Mouse (Mus musculus) MEL (cell line): Measurements from ENCODE around the gene Gm20075. TPM values are rescaled to one million over a fixed set of nuclear protein-coding genes. Genes with fewer than 3 reads are reported as not detected.

ENCODE experiments used
- DNase-seq: peaks from one replicate; pipeline ENCODE4 v3.0.0; 2011; ENCODE audit warnings: low read depth, low spot score
- H3K27ac ChIP-seq: 2 replicates; pipeline ENCODE4 v1.5.1; 2012; ENCODE audit warnings: low read depth, mild to moderate bottlenecking, control low read depth, low read length, moderate library complexity; ENCODE audit not compliant: control insufficient read depth
- H3K27me3 ChIP-seq, 2 experiments: fragments of 150-350 bp in 1 of 2; sonication (generic) in 1 of 2; 2 replicates each; pipeline ENCODE4 v1.6.1; 2012; ENCODE audit warnings: low read length in 2 of 2, mild to moderate bottlenecking in 2 of 2, improper control_type of control experiment in 1 of 2, moderate library complexity in 1 of 2; ENCODE audit not compliant: insufficient read depth in 2 of 2, control insufficient read depth in 1 of 2
- H3K36me3 ChIP-seq, 2 experiments: 2 replicates each; pipeline ENCODE4 v1.6.1; 2012 to 2014; ENCODE audit warnings: low read length in 2 of 2, improper control_type of control experiment in 1 of 2, inconsistent platforms in 1 of 2, mild to moderate bottlenecking in 1 of 2; ENCODE audit not compliant: insufficient read depth in 2 of 2, control insufficient read depth in 1 of 2
- H3K4me1 ChIP-seq, 2 experiments: fragments of 150-350 bp in 1 of 2; sonication (generic) in 1 of 2; 2 replicates each; pipeline ENCODE4 v1.6.1; 2012; ENCODE audit warnings: low read length in 2 of 2, improper control_type of control experiment in 1 of 2, mild to moderate bottlenecking in 1 of 2; ENCODE audit not compliant: insufficient read depth in 2 of 2, control insufficient read depth in 1 of 2
- H3K4me3 ChIP-seq, 2 experiments: fragments of 150-350 bp in 1 of 2; sonication (generic) in 1 of 2; 2 replicates each; pipeline ENCODE4 v1.5.1; 2012; ENCODE audit warnings: low read depth in 2 of 2, low read length in 2 of 2, mild to moderate bottlenecking in 2 of 2, moderate library complexity in 2 of 2, control low read depth in 1 of 2, improper control_type of control experiment in 1 of 2; ENCODE audit not compliant: control insufficient read depth in 1 of 2, insufficient read depth in 1 of 2
- H3K79me2 ChIP-seq: 2 replicates; pipeline ENCODE4 v1.6.1; 2012; ENCODE audit warnings: mild to moderate bottlenecking, low read length, moderate library complexity; ENCODE audit not compliant: control insufficient read depth, poor library complexity, insufficient read depth
- H3K9ac ChIP-seq: 2 replicates; pipeline ENCODE4 v1.6.1; 2012; ENCODE audit warnings: low read depth, mild to moderate bottlenecking, control low read depth, low read length, moderate library complexity; ENCODE audit not compliant: control insufficient read depth, poor library complexity, severe bottlenecking
- H3K9me3 ChIP-seq: fragments of 150-350 bp; sonication (generic); replicated peaks from 2 replicates; pipeline ENCODE4 v1.6.1; 2012; ENCODE audit warnings: mild to moderate bottlenecking, low read length, improper control_type of control experiment, moderate library complexity; ENCODE audit not compliant: insufficient read depth
- CHD1 ChIP-seq: IDR thresholded peaks from 2 replicates; pipeline ENCODE4 v1.6.1; 2012; ENCODE audit warnings: low read depth, mild to moderate bottlenecking, inconsistent platforms, low read length, improper control_type of control experiment
- CHD2 ChIP-seq: IDR thresholded peaks from 2 replicates; pipeline ENCODE4 v1.6.1; 2011; ENCODE audit warnings: low read length, improper control_type of control experiment
- CTCF ChIP-seq, 3 experiments: IDR thresholded peaks in 2 of 3; conservative IDR thresholded peaks in 1 of 3; 2 replicates each; pipeline ENCODE4 v1.5.1; 2011 to 2012; ENCODE audit warnings: low read length in 3 of 3, low read depth in 2 of 3, mild to moderate bottlenecking in 2 of 3, improper control_type of control experiment in 1 of 3, inconsistent platforms in 1 of 3, mixed read lengths in 1 of 3, moderate library complexity in 1 of 3; ENCODE audit not compliant: control insufficient read depth in 1 of 3, insufficient read depth in 1 of 3, poor library complexity in 1 of 3, severe bottlenecking in 1 of 3
- ELF1 ChIP-seq: IDR thresholded peaks from 2 replicates; pipeline ENCODE4 v1.6.1; 2014; ENCODE audit warnings: low read depth, mild to moderate bottlenecking, inconsistent platforms, low read length, improper control_type of control experiment, moderate library complexity
- EP300 ChIP-seq, 2 experiments: IDR thresholded peaks; 2 replicates each; pipeline ENCODE4 v1.6.1; 2011; ENCODE audit warnings: improper control_type of control experiment in 2 of 2, low read length in 2 of 2, low read depth in 1 of 2, mild to moderate bottlenecking in 1 of 2
- GATA1 ChIP-seq: IDR thresholded peaks from 2 replicates; pipeline ENCODE4 v1.6.1; 2011; ENCODE audit warnings: low read depth, low read length, improper control_type of control experiment
- JUND ChIP-seq: IDR thresholded peaks from 2 replicates; pipeline ENCODE4 v1.6.1; 2011; ENCODE audit warnings: low read depth, mild to moderate bottlenecking, improper control_type of control experiment, low read length
- MAFK ChIP-seq: IDR thresholded peaks from 2 replicates; pipeline ENCODE4 v1.6.1; 2011; ENCODE audit warnings: low read depth, mild to moderate bottlenecking, low read length, improper control_type of control experiment, borderline replicate concordance
- MAX ChIP-seq: IDR thresholded peaks from 2 replicates; pipeline ENCODE4 v1.6.1; 2011; ENCODE audit warnings: low read length, improper control_type of control experiment
- MEF2A ChIP-seq: IDR thresholded peaks from 2 replicates; pipeline ENCODE4 v1.6.1; 2014; ENCODE audit warnings: low read depth, mild to moderate bottlenecking, inconsistent platforms, low read length, improper control_type of control experiment; ENCODE audit not compliant: poor library complexity, insufficient replicate concordance, severe bottlenecking; ENCODE audit errors: extremely low read depth
- MYB ChIP-seq: IDR thresholded peaks from 2 replicates; pipeline ENCODE4 v1.6.1; 2011; ENCODE audit warnings: mild to moderate bottlenecking, low read depth, low read length, improper control_type of control experiment
- NELFE ChIP-seq: IDR thresholded peaks from 2 replicates; pipeline ENCODE4 v1.6.1; 2011; ENCODE audit warnings: low read depth, low read length, improper control_type of control experiment
- NRF1 ChIP-seq: IDR thresholded peaks from 2 replicates; pipeline ENCODE4 v1.6.1; 2014; ENCODE audit warnings: low read depth, mild to moderate bottlenecking, inconsistent platforms, low read length, improper control_type of control experiment, moderate library complexity; ENCODE audit not compliant: poor library complexity, insufficient read depth, severe bottlenecking
- POLR2A ChIP-seq, 2 experiments: IDR thresholded peaks; 2 replicates each; pipeline ENCODE4 v1.6.1; 2011 to 2012; ENCODE audit warnings: low read length in 2 of 2, mild to moderate bottlenecking in 2 of 2, control low read depth in 1 of 2, improper control_type of control experiment in 1 of 2, low read depth in 1 of 2, moderate library complexity in 1 of 2; ENCODE audit not compliant: control insufficient read depth in 1 of 2, insufficient read depth in 1 of 2, poor library complexity in 1 of 2
- POLR2AphosphoS2 ChIP-seq: IDR thresholded peaks from 2 replicates; pipeline ENCODE4 v1.6.1; 2011; ENCODE audit warnings: low read length, improper control_type of control experiment
- RCOR1 ChIP-seq: IDR thresholded peaks from 2 replicates; pipeline ENCODE4 v1.6.1; 2012; ENCODE audit warnings: low read depth, mild to moderate bottlenecking, inconsistent platforms, low read length, improper control_type of control experiment
- SIN3A ChIP-seq: IDR thresholded peaks from 2 replicates; pipeline ENCODE4 v1.6.1; 2012; ENCODE audit warnings: low read length, improper control_type of control experiment, inconsistent platforms
- SMC3 ChIP-seq: IDR thresholded peaks from 2 replicates; pipeline ENCODE4 v1.6.1; 2011; ENCODE audit warnings: low read depth, low read length, improper control_type of control experiment
- TCF12 ChIP-seq: IDR thresholded peaks from 2 replicates; pipeline ENCODE4 v1.6.1; 2014; ENCODE audit warnings: low read depth, mild to moderate bottlenecking, inconsistent platforms, low read length, improper control_type of control experiment, moderate library complexity
- USF1 ChIP-seq: IDR thresholded peaks from 2 replicates; pipeline ENCODE4 v1.6.1; 2014; ENCODE audit warnings: low read depth, mild to moderate bottlenecking, inconsistent platforms, low read length, improper control_type of control experiment, moderate library complexity
- ZKSCAN1 ChIP-seq: IDR thresholded peaks from 2 replicates; pipeline ENCODE4 v1.6.1; 2012; ENCODE audit warnings: low read depth, mild to moderate bottlenecking, inconsistent platforms, low read length, improper control_type of control experiment, moderate library complexity
- polyA plus RNA-seq, 2 experiments: library from polyadenylated mRNA; stranded (reverse) in 1 of 2; unstranded in 1 of 2; fragments of >175 nt in 1 of 2; fragments of >200 nt in 1 of 2; gene quantifications; 2 replicates each; pipeline versions ENCODE4 v1.2.1 to v1.2.4; 2012; ENCODE audit warnings: low replicate concordance in 2 of 2, low read depth in 1 of 2; ENCODE audit not compliant: insufficient read length in 2 of 2, insufficient read depth in 1 of 2, missing spikeins in 1 of 2
- total RNA-seq: library from RNA; depleted of rRNA; stranded (reverse); fragments of 300-350 nt; gene quantifications from 2 replicates; pipeline ENCODE4 v1.2.3, GENCODE M21; 2012

Gene Gm20075
- total and polyA plus RNA-seq, 3 experiments, result 8.9 to 9.0 TPM; not detected in 1

DNA sequence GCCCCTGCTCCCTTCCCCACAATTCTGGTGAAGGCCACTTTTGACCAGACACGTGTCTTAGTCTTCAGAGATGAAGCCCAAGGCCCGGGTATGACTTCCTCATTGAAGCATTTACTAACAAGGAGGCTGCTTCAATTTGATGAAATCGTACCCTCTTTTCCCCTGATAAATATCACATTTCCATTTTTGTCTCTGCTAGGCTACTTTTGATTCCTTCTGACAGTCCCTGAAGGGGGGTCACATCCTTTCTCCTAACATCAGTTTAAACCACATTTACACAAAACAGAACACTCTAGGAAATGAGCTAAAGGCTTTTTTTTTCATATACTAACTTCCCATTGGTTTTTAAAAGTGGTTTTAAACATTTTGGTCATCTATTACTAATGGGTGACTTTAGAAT is 28.4 kb downstream of the Gm20075 start:
- Histone ChIP-seq H3K9ac (no peak overlapping the region), H3K4me3 (no peak overlapping the region), H3K27me3 (no peaks in the 10 kb centered on the region), H3K79me2 (no peaks in the 10 kb centered on the region), H3K9me3 (no peaks in the 10 kb centered on the region), H3K36me3 (no peaks in the 10 kb centered on the region), H3K4me1 (no peaks in the 10 kb centered on the region), H3K27ac (no peak overlapping the region)
- DNase-seq, result no peak
- TF ChIP-seq CTCF (IDR thresholded peaks at IDR 0.05 in 2 of 3, conservative IDR thresholded peaks at IDR 0.05 in 1 of 3; ENCODE audit: control insufficient read depth in 1 of 3, insufficient read depth in 1 of 3, low read depth in 2 of 3, low read length in 3 of 3, poor library complexity in 1 of 3, severe bottlenecking in 1 of 3) (no peak), MAFK (no peak), CHD2 (no peak), USF1 (no peak), POLR2A (IDR thresholded peaks at IDR 0.05; ENCODE audit: control insufficient read depth in 1 of 2, insufficient read depth in 1 of 2, low read depth in 1 of 2, low read length in 2 of 2, poor library complexity in 1 of 2) (no peak)

DNA sequence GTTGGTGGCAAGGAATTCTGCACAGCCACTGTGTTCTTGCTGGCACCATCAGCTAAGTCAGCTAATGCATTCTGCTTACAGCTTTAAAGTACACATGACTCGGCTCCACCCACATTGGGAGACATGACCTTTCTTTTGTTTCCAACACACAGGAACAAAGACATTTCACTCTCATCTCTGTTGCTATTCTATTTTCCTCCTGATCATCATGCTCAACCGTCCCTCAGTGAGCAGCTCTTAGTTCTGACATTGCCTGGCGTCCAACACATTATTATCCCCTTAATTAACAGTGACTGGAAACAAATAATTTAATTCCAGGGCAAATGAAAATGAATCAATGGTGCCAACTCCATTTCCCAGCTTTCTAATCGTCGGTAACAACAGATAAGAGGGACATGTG is 35.8 kb downstream of the Gm20075 start:
- Histone ChIP-seq H3K4me3 (no peak overlapping the region), H3K79me2 (no peaks in the 10 kb centered on the region), H3K36me3 (no peaks in the 10 kb centered on the region), H3K9ac (no peak overlapping the region), H3K4me1 (no peaks in the 10 kb centered on the region), H3K27me3 (no peaks in the 10 kb centered on the region), H3K27ac (no peak overlapping the region), H3K9me3 (no peaks in the 10 kb centered on the region)
- TF ChIP-seq USF1 (no peak), NRF1 (no peak), TCF12 (no peak), MEF2A (no peak), POLR2A (IDR thresholded peaks at IDR 0.05; ENCODE audit: control insufficient read depth in 1 of 2, insufficient read depth in 1 of 2, low read depth in 1 of 2, low read length in 2 of 2, poor library complexity in 1 of 2) (no peak), POLR2AphosphoS2 (no peak), RCOR1 (no peak), MAFK (no peak), JUND (no peak), CHD2 (no peak), GATA1 (no peak), MAX (no peak), ELF1 (no peak), SIN3A (no peak), MYB (no peak), CHD1 (no peak), SMC3 (no peak), EP300 (IDR thresholded peaks at IDR 0.05; ENCODE audit: low read depth in 1 of 2, low read length in 2 of 2) (no peak), ZKSCAN1 (no peak), NELFE (no peak)
- DNase-seq, result no peak
